Mouse (Mus musculus) heart, postnatal 25 days (tissue): ENCODE results near the gene Iqgap3. TPM values are rescaled to one million over a fixed set of nuclear protein-coding genes. Genes with fewer than 3 reads are reported as not detected.
A peak's percentile ranks its signal among the peaks of the same experiment; 100 is the strongest.

Source experiments
- DNase-seq: peaks from one replicate; pipeline ENCODE4 v3.0.0; 2022; ENCODE audit warnings: low spot score
- intact Hi-C: fragments of 180-260 bp; cut with DNase I; formaldehyde crosslinking; loops from one replicate; pipeline ENCODE4 v1.15.1; 2025
- total RNA-seq, 2 experiments: library from RNA; stranded (reverse); gene quantifications; 2 replicates each; pipeline ENCODE4 v1.2.3; 2021

Iqgap3 gene
- total RNA-seq, 2 experiments from 2014 or later, result 0.75 to 1.0 TPM

GRCm38 (mm10) chr3:88133187-88133771 is 51.5 kb downstream of the Iqgap3 start:
- no peak for DNase-seq
- intact Hi-C loops, result loop anchor here (5.0 kb wide), 1 partner anchor 39 kb away; no protein-coding TSS in a partner anchor

GRCm38 (mm10) chr3:88136346-88136745 is 54.6 kb downstream of the Iqgap3 start:
- DNase-seq, result no peak
- intact Hi-C loops, result loop anchor here (2.0 kb wide), 1 partner anchor 16 kb away; no protein-coding TSS in a partner anchor

DNA sequence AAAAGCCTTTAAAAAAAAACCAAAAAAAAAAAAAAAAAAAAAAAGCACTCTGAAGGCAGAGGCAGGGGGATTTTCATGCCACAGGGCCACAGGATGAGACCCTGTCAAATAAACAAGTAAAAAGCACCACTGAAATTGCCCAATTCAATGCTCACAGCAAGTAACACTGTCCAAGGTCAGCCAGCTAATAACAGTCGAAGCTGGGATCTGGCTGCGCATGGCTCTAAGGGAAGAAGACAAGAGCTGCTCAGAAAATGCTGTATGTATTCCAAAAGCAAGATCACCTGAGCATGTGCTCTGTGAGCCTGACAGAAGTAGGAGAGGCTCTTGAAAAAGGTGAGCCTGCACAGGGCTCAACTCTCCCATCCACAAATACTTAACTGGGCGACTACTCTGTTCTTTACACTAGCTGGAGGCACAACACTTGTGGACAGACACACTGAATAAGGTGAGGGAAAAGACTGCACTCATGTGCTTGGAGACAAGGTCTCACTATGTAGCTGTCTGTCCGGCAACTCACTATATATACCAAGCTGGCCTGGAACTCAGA is 55.2 kb downstream of the Iqgap3 start:
- intact Hi-C loops, result loop anchor here (2.0 kb wide), 1 partner anchor 16 kb away; no protein-coding TSS in a partner anchor

GRCm38 (mm10) chr3:88137821-88138220 is 56.0 kb downstream of the Iqgap3 start:
- intact Hi-C loops, result loop anchor here (2.0 kb wide), 1 partner anchor 17 kb away; no protein-coding TSS in a partner anchor
- no peak for DNase-seq

More for the DNA sequence above, 55.2 kb downstream of the Iqgap3 start:
- DNase-seq, result no peak

DNA sequence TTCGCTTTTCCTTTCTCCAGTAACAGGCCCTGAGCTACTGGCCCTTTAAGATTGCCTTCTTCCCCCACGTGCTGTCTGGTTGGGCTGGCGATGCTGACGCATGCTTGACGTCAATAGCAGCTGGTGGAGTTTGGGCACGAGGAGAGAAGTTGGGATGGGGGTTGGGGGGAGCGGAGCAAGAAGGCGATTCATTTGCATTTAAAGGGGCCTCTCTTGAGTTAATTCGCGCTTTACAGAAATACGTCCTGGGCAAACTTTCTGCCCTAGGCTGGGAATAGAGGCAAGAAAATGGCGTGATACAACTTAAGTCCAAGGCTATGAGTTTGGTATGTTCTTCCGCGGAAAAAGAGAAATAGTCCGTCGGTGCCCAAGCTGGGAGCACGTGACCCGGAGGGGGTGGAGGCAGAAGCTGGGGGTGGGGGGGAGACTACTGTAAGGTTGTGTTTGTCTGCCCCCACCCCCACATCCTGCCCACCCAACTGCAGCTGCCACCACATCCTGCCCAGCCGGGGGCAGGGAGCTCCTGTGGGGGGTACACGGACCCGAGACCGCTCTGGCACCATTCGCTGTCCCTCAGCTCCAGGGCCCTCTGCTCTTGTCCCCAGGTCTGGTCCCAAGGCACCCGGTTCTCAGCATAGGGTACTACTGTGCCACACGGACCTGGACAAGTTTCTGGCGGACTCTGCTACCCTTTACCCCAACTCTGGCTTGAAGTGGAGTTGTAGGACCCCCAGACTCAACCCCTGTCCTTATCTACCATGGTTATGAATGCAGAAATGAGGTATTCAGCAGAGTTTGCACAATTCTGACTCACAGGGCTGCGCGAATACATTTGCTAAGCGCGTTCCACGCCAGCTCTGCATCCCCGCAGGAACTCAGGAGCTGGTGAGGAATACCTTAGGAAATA is 56.8 kb downstream of the Iqgap3 start:
- intact Hi-C loops, result no loop called here
- peak; percentile 93 for DNase-seq

DNA sequence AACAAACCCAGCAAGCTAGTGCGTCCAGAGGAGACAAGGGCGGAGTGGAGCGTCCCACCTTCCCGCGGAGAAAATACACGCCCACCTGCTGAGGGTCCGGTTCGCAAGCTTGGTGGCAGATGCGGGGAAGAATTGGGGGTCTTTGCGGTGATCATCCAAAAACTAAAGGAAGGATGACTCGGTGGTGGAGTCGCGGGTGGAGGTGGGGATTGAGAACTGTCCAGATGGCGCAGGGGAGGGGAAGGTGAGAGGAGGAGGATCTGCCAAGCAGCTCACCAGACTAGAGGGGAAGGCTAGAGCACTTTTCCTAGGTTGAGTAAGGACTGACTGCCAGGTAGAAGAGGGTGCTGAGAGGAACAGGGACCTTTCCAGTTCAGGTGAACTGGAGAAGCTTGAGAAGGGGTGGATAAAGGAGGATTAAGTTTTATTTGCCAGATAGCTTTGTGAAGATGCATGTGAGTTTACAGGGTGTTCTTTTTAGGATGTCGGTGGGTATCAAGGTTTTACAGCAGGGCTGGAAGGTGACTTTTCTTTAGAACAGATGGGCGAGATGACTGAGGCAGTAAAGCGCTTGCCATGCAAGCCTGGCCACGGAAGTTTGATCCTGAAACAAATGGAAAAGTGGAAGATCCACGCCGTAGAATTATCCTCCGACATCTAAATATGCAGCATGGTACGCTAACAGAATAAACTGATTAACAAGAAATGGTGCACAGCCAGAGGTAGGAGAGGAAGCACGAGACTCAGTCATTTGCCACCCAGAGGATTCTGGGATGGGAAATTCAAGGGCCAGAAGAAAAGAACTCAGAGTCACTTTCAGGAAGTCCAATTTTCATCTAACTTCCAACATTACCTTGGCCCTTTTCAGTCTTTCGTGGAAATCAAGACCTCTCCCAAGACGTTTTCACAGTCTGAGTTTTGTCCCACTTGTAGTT is 57.7 kb downstream of the Iqgap3 start:
- intact Hi-C loops, result no loop called here
- DNase-seq, result no peak

- intact Hi-C loops, result no loop called here
- peak; percentile 57 for DNase-seq
These were observed 58.6 kb downstream of the Iqgap3 start for GRCm38 (mm10) chr3:88140178-88140902.

- DNase-seq, result no peak
- intact Hi-C loops, result no loop called here
These were observed 59.2 kb downstream of the Iqgap3 start for GRCm38 (mm10) chr3:88140903-88141430.

- peak; percentile 42 for DNase-seq
- intact Hi-C loops, result no loop called here
These were observed 59.6 kb downstream of the Iqgap3 start for GRCm38 (mm10) chr3:88141439-88141786.

- peak; percentile 91 for DNase-seq
- intact Hi-C loops, result loop anchor here (2.0 kb wide), 1 partner anchor 33 kb away; no protein-coding TSS in a partner anchor
These were observed 60.2 kb downstream of the Iqgap3 start, which contains the start of gene Mef2d for GRCm38 (mm10) chr3:88141787-88142523. TSS of gene Mef2d (plus strand) at chr3:88142372.

GRCm38 (mm10) chr3:88142546-88142915 is 60.8 kb downstream of the Iqgap3 start:
- no peak for DNase-seq
- intact Hi-C loops, result loop anchor here (2.0 kb wide), 1 partner anchor 32 kb away; no protein-coding TSS in a partner anchor

DNA sequence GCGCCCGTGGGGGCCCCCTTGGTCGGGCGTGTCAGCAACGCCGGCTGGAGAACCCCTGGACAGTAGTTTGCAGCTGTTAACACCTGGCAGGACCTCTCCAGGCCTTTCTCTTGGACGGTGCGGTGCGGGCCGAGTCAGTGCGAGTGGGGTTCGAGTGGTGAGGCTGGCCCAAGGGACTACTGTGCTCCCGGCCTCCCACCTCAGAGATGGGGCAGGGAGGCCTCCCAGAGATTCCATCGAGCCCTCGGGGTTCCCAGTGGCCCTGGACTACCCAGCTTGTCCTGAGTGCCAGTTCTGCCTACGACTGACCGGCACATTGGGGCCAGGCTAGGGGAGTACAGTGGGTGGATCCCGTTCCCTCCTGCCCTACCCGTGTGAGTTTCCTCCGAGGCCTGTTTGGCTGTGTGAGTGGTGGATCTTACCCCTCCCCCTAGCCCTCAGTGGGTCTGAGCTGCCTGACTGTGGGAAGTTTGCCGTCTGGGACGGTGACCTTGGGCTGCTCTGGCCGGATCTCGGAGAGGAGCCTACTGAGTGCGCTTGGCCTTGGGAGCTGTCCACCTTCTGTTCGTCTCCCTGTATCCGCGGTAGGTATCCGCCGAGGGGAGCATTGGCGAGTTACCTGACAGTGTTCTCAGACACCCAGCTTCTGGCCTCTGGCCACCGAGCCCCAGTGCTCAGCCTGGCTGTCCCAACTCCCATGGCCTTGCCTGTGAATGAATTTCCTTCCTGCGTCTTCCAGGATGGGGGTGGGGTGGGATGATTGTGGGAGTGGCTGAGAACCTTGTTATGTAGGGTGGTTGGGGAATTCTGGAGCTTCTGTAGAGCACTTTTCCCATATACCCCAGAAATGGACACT is 61.4 kb downstream of the Iqgap3 start:
- DNase-seq, result peak; percentile 66
- intact Hi-C loops, result loop anchor here (2.0 kb wide), 1 partner anchor 32 kb away; no protein-coding TSS in a partner anchor

DNA sequence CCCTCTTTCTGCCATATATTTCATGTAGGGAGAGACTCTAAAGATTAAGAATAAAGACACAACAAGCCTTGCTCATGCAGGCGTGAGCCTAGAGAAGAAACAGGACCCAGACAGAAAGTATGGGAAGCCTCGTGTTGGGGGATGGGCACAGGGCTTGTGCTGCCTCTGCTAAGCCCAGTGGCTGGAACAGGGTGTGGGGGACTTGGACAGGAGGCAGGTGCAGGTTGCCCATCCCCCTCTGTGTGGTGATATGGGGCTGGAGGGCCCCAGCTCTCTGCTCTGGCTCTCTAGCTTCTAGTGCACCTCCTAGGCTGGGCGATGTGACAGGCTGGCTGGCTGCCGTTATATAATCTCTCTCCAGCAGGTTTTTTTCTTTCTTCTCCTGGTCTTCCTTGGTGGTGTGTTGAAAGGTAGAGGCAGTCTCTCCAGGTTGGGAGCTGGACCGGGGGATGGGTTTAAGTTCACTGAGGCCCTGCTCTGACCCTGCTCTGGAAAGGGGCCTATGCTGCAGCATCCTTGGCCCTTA is 62.3 kb downstream of the Iqgap3 start:
- intact Hi-C loops, result loop anchor here (2.0 kb wide), 1 partner anchor 31 kb away; no protein-coding TSS in a partner anchor
- peak; percentile 39 for DNase-seq

GRCm38 (mm10) chr3:88144648-88145410 is 63.1 kb downstream of the Iqgap3 start:
- intact Hi-C loops, result no loop called here
- DNase-seq, result no peak

DNA sequence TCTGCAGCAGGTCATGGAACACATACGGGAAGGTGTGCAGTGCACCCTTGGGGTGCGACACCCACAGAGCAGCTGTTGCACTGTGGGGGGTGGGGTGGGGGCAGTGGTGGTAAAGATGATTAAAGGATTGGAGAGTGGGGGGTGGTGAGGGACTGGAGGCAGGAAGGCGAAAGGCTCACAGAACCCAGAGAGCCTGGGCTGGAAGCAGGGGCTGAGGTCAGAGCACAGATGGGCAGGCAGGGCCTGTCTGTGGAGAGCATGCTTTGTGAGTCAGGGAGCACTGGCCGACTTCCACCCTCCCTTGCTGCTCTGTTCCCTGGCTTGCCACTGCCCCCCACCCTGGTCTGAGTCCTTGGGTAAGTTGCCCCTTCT is 63.6 kb downstream of the Iqgap3 start:
- DNase-seq, result peak; percentile 40
- intact Hi-C loops, result no loop called here

DNA sequence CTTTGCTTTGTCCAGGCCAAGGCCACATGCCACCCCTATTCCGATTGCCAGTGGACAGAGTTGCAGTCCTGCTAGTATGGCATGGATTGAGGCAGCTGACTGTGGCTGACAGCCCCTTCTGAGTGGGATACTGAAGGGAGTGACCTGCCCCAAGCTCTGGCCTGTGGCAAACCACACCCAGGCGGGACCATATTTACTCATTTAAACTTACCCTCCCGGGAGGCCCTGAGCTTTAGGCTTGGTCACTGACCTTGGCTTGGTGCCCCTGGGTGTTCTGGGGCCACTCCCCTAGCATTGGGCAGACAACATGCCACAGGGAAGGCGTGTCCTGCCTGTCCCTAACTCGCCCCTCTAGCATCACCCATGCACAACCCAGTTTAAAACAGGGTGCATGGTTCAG is 64.2 kb downstream of the Iqgap3 start:
- intact Hi-C loops, result no loop called here
- no peak for DNase-seq
